14 mouse cellular contexts compared by ENCODE assay signal in genomic region chr9:23956593-23956992, GRCm38 (mm10).
"Had no signal": no experiment of that assay in that cellular context is flagged by ENCODE, and none has a peak within 500 bp of the region (broad histone marks: within the 10 kb centered on the region; RNA-seq: fewer than 3 reads in every experiment).

No protein-coding gene starts in this region.

- H3K27me3 ChIP-seq: hindbrain, embryonic 15.5 days; limb, embryonic 13.5 days; megakaryocyte, embryonic 14.5 days; midbrain, embryonic 15.5 days; neural tube, embryonic 12.5 days had no signal

- DNase-seq: kidney, postnatal 25 days; left cerebral cortex, postnatal 4 days; right cerebral cortex, postnatal 14 days; thymus, postnatal 36 days had no signal

- H3K4me1 ChIP-seq: hindbrain, embryonic 15.5 days; limb, embryonic 13.5 days; megakaryocyte, embryonic 14.5 days; midbrain, embryonic 15.5 days; neural tube, embryonic 12.5 days had no signal

- H3K4me3 ChIP-seq: hindbrain, embryonic 15.5 days; layer of hippocampus, adult 2 months; limb, embryonic 13.5 days; megakaryocyte, embryonic 14.5 days; midbrain, embryonic 15.5 days; neural tube, embryonic 12.5 days had no signal

- H3K9me3 ChIP-seq: hindbrain, embryonic 15.5 days; limb, embryonic 13.5 days; megakaryocyte, embryonic 14.5 days; midbrain, embryonic 15.5 days; neural tube, embryonic 12.5 days had no signal

- H3K27ac ChIP-seq: hindbrain, embryonic 15.5 days; layer of hippocampus, adult 2 months; limb, embryonic 13.5 days; liver, embryonic 14.5 days; macrophage; midbrain, embryonic 15.5 days; neural tube, embryonic 12.5 days had no signal

- H3K36me3 ChIP-seq: hindbrain, embryonic 15.5 days; limb, embryonic 13.5 days; midbrain, embryonic 15.5 days; neural tube, embryonic 12.5 days had no signal

- H3K4me2 ChIP-seq: hindbrain, embryonic 15.5 days; limb, embryonic 13.5 days; midbrain, embryonic 11.5 days; midbrain, embryonic 15.5 days; neural tube, embryonic 12.5 days had no signal

- ATAC-seq: intestine, embryonic 16.5 days; midbrain, embryonic 15.5 days had no signal

- H3K9ac ChIP-seq: hindbrain, embryonic 15.5 days; limb, embryonic 13.5 days; liver, embryonic 14.5 days; midbrain, embryonic 15.5 days; neural tube, embryonic 12.5 days had no signal
